Mouse (Mus musculus): ENCODE measurements at regions not wholly inside any gene's neighbourhood (a gene's known extent, or its start where the extent isn't known, plus 50 kb on each side); places are given as distances from the start of the nearest gene placed in this dataset.

DNA sequence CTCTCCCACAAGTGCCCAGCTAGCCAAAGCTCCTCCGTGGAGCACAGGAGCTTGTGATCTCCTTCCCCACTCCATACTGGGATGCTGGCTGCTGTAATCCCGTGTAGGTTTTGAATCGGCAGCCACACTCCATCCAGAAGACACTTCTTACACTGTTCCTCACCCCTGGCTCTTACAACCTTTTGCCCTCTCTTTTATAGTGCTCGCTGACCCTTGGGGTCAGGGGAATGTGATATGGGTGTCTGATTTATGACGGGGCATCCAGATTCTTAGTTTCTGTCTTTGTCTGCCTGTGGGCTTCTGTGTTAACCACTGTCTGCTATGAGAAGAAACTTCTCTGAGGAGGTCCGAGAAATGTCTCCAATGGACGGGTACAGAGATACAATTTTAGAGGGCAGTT lies 216.3 kb upstream of the Prickle1 start:
- no peak overlapping the region for H3K27ac ChIP-seq
- 80% methylated on average over 7 of the region's 7 CpGs for WGBS
- no peak for DNase-seq
- intact Hi-C loops (cut with DNase I): no loop called here
- H3K27me3 ChIP-seq (ENCODE audit: control insufficient read depth, insufficient read depth, low read length): no peaks in the 10 kb centered on the region
- H3K9ac ChIP-seq (ENCODE audit: low read depth, low read length): no peak overlapping the region
- H3K79me2 ChIP-seq (replicated peaks; ENCODE audit: control insufficient read depth, insufficient read depth, low read length): no peaks in the 10 kb centered on the region
- H3K4me3 ChIP-seq: no peak overlapping the region
- H3K36me3 ChIP-seq (ENCODE audit: control insufficient read depth, insufficient read depth, low read length): no peaks in the 10 kb centered on the region
- TF ChIP-seq POLR2A (IDR thresholded peaks at IDR 0.05; ENCODE audit: insufficient read depth, low read depth, low read length) (no peak), EP300 (IDR thresholded peaks at IDR 0.05; ENCODE audit: insufficient read depth, low read depth, low read length) (no peak), CTCF (IDR thresholded peaks at IDR 0.05) (no peak)
- no peaks in the 10 kb centered on the region for H3K4me1 ChIP-seq (ENCODE audit: control insufficient read depth, insufficient read depth, low read length)

DNA sequence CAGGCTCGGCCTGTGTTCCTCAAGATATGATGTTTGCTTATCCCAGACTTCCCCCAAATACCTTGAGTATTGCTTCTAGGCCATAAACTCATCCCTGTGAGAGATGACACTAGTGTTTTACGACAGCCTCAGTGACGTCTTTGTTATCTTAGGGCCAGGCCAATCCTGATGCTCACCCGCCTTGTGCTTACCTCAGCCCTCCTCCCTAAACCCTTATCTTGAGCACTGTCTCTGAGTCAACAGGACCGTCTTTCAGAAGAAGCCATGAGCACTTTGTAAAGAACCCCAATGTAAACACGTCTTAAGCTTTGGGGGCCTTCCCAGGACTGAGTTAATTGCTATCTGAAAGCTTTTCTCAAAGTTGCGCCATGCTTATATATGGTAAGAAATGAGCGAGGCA lies 212.3 kb upstream of the Prickle1 start:
- Histone ChIP-seq H3K9ac (ENCODE audit: low read depth, low read length) (no peak overlapping the region), H3K4me3 (no peak overlapping the region), H3K27me3 (ENCODE audit: control insufficient read depth, insufficient read depth, low read length) (no peaks in the 10 kb centered on the region), H3K27ac (no peak overlapping the region), H3K4me1 (ENCODE audit: control insufficient read depth, insufficient read depth, low read length) (no peaks in the 10 kb centered on the region), H3K79me2 (replicated peaks; ENCODE audit: control insufficient read depth, insufficient read depth, low read length) (no peaks in the 10 kb centered on the region), H3K36me3 (ENCODE audit: control insufficient read depth, insufficient read depth, low read length) (no peaks in the 10 kb centered on the region)
- DNase-seq: no peak
- WGBS: 85% methylated on average over 8 of the region's 8 CpGs
- intact Hi-C loops (cut with DNase I): no loop called here
- TF ChIP-seq POLR2A (IDR thresholded peaks at IDR 0.05; ENCODE audit: insufficient read depth, low read depth, low read length): no peak
- TF ChIP-seq EP300 (IDR thresholded peaks at IDR 0.05; ENCODE audit: insufficient read depth, low read depth, low read length): no peak
- no peak for TF ChIP-seq CTCF (IDR thresholded peaks at IDR 0.05)

DNA sequence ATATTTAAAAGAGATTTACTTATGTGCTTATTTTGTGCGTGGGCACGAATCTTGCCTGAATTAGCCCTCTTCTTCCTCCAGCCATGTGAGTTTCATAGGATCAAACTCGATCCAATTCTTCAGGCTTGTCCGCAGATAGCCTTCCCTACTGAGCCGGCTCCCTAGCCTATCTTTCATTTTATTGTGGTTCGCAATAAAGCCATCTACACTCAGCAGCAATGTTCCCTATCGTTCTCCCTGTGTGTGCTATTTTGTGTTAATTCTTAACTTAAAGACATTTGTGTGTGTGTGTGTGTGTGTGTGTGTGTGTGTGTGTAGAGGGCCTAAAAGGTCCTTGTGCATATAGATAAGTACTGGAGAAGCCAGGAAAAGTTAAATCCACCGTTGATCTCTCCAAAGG lies 211.8 kb upstream of the Prickle1 start:
- WGBS: 93% methylated on average over 8 of the region's 8 CpGs
- H3K27me3 ChIP-seq (ENCODE audit: control insufficient read depth, insufficient read depth, low read length): no peaks in the 10 kb centered on the region
- H3K9ac ChIP-seq (ENCODE audit: low read depth, low read length): no peak overlapping the region
- intact Hi-C loops (cut with DNase I): no loop called here
- no peaks in the 10 kb centered on the region for H3K36me3 ChIP-seq (ENCODE audit: control insufficient read depth, insufficient read depth, low read length)
- H3K4me3 ChIP-seq: no peak overlapping the region
- H3K79me2 ChIP-seq (replicated peaks; ENCODE audit: control insufficient read depth, insufficient read depth, low read length): no peaks in the 10 kb centered on the region
- no peak for DNase-seq
- H3K27ac ChIP-seq: no peak overlapping the region
- TF ChIP-seq CTCF (IDR thresholded peaks at IDR 0.05): no peak
- TF ChIP-seq POLR2A (IDR thresholded peaks at IDR 0.05; ENCODE audit: insufficient read depth, low read depth, low read length): no peak
- TF ChIP-seq EP300 (IDR thresholded peaks at IDR 0.05; ENCODE audit: insufficient read depth, low read depth, low read length): no peak
- H3K4me1 ChIP-seq (ENCODE audit: control insufficient read depth, insufficient read depth, low read length): no peaks in the 10 kb centered on the region

DNA sequence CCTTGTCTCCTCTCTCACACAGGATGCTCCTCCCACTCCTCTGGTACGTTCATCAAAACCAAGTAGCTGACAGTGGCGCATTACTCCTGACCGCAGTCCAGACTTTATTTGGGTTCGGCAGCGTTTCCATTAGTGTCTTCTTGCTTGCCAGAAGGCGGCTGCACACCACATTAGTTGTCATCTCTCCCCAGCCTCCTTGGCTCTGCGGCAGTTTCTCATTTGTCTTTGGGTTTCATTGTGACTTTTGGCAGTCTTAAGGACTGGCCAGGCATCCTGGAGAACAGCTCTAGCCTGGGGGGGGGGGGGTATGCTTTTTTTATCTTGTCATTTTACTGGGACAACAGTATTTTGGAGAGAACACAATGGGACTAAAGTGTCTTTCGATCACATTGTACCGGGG lies 209.0 kb upstream of the Prickle1 start:
- Histone ChIP-seq H3K36me3 (ENCODE audit: control insufficient read depth, insufficient read depth, low read length) (no peaks in the 10 kb centered on the region), H3K9ac (ENCODE audit: low read depth, low read length) (no peak overlapping the region), H3K27ac (no peak overlapping the region), H3K4me3 (no peak overlapping the region), H3K4me1 (ENCODE audit: control insufficient read depth, insufficient read depth, low read length) (no peaks in the 10 kb centered on the region), H3K79me2 (replicated peaks; ENCODE audit: control insufficient read depth, insufficient read depth, low read length) (no peaks in the 10 kb centered on the region), H3K27me3 (ENCODE audit: control insufficient read depth, insufficient read depth, low read length) (no peaks in the 10 kb centered on the region)
- intact Hi-C loops (cut with DNase I): no loop called here
- DNase-seq: no peak
- WGBS: 81% methylated on average over 9 of the region's 9 CpGs
- TF ChIP-seq EP300 (IDR thresholded peaks at IDR 0.05; ENCODE audit: insufficient read depth, low read depth, low read length): no peak
- TF ChIP-seq CTCF (IDR thresholded peaks at IDR 0.05): no peak
- no peak for TF ChIP-seq POLR2A (IDR thresholded peaks at IDR 0.05; ENCODE audit: insufficient read depth, low read depth, low read length)

DNA sequence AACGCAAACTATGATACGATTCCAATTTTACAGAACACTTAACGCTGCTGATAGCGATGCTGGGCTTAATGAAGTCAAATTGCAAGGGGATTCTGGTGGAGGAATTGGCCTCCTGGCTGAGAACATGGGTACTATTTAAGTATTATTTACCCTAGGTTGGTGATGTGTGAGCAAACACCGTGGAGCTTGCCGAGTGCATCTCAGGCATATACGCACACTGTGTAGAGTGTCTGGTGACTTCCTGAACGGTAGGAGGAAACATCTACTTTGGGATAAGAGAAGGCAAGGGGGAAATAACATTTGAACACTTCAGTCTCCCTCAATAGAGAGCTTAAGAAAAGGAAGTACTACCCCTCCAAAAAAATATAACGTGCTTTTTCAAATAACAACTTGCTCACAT lies 194.8 kb upstream of the Prickle1 start:
- intact Hi-C loops (cut with DNase I): no loop called here
- no peaks in the 10 kb centered on the region for H3K4me1 ChIP-seq (ENCODE audit: control insufficient read depth, insufficient read depth, low read length)

DNA sequence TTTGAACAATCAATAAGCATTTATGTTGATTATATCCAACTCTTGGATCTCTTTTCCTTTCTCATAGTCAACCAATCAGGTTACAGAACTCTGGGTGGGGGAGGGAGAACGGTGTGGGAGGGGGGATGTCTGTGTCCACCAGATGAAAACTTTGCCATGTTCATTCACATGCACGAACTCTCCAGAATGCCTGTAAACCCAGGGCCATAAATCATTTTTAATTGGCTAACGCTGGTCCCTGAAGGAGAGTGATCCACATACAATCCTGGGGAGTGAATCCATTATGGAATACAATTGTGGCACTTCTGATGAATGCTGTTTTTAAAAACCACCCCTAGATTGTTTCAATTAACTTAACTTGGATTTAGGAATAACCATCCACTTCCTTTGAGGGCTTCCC lies 194.1 kb upstream of the Prickle1 start:
- WGBS: 91% methylated on average over 3 of the region's 3 CpGs
- Histone ChIP-seq H3K9ac (ENCODE audit: low read depth, low read length) (no peak overlapping the region), H3K27me3 (ENCODE audit: control insufficient read depth, insufficient read depth, low read length) (no peaks in the 10 kb centered on the region), H3K36me3 (ENCODE audit: control insufficient read depth, insufficient read depth, low read length) (no peaks in the 10 kb centered on the region), H3K79me2 (replicated peaks; ENCODE audit: control insufficient read depth, insufficient read depth, low read length) (no peaks in the 10 kb centered on the region), H3K4me3 (no peak overlapping the region), H3K27ac (no peak overlapping the region), H3K4me1 (ENCODE audit: control insufficient read depth, insufficient read depth, low read length) (no peaks in the 10 kb centered on the region)
- TF ChIP-seq EP300 (IDR thresholded peaks at IDR 0.05; ENCODE audit: insufficient read depth, low read depth, low read length) (no peak), CTCF (IDR thresholded peaks at IDR 0.05) (no peak), POLR2A (IDR thresholded peaks at IDR 0.05; ENCODE audit: insufficient read depth, low read depth, low read length) (no peak)
- intact Hi-C loops (cut with DNase I): no loop called here
- no peak for DNase-seq

More for the DNA sequence above, 194.8 kb upstream of the Prickle1 start:
- H3K4me3 ChIP-seq: no peak overlapping the region
- H3K27ac ChIP-seq: no peak overlapping the region
- no peaks in the 10 kb centered on the region for H3K79me2 ChIP-seq (replicated peaks; ENCODE audit: control insufficient read depth, insufficient read depth, low read length)
- WGBS: 68% methylated on average over 9 of the region's 9 CpGs
- H3K36me3 ChIP-seq (ENCODE audit: control insufficient read depth, insufficient read depth, low read length): no peaks in the 10 kb centered on the region
- no peak for TF ChIP-seq EP300 (IDR thresholded peaks at IDR 0.05; ENCODE audit: insufficient read depth, low read depth, low read length)
- no peak for TF ChIP-seq POLR2A (IDR thresholded peaks at IDR 0.05; ENCODE audit: insufficient read depth, low read depth, low read length)
- TF ChIP-seq CTCF (IDR thresholded peaks at IDR 0.05): no peak
- H3K9ac ChIP-seq (ENCODE audit: low read depth, low read length): no peak overlapping the region
- DNase-seq: no peak
- no peaks in the 10 kb centered on the region for H3K27me3 ChIP-seq (ENCODE audit: control insufficient read depth, insufficient read depth, low read length)
